Mouse (Mus musculus) lung, embryonic 14.5 days (tissue): ENCODE results near the gene Irf3. TPM values are rescaled to one million over a fixed set of nuclear protein-coding genes. Genes with fewer than 3 reads are reported as not detected.

Experiments used
- ATAC-seq: fragments of 200-750 bp; cut with Nextera tagmentation; 2 replicates; pipeline ENCODE4 v1.8.0; 2017; ENCODE audit warnings: mild to moderate bottlenecking, moderate TSS enrichment, moderate library complexity; ENCODE audit not compliant: insufficient read depth
- DNase-seq: peaks from one replicate; pipeline ENCODE4 v3.0.0-alpha.2; 2015
- H3K27ac ChIP-seq: fragments of 300-500 bp; sonication (generic); 2 replicates; pipeline ENCODE4 v1.5.1; 2014; ENCODE audit warnings: low read depth, mild to moderate bottlenecking, moderate library complexity
- H3K27me3 ChIP-seq: fragments of 300-500 bp; sonication (generic); 2 replicates; pipeline ENCODE4 v1.6.1; 2014; ENCODE audit warnings: low read length, control low read depth; ENCODE audit not compliant: insufficient read depth
- H3K36me3 ChIP-seq: fragments of 300-500 bp; sonication (generic); 2 replicates; pipeline ENCODE4 v1.6.1; 2014; ENCODE audit warnings: control low read depth; ENCODE audit not compliant: insufficient read depth
- H3K4me1 ChIP-seq: fragments of 300-500 bp; sonication (generic); 2 replicates; pipeline ENCODE4 v1.6.1; 2014; ENCODE audit warnings: antibody characterized with exemption, control low read depth; ENCODE audit not compliant: insufficient read depth
- H3K4me2 ChIP-seq: fragments of 300-500 bp; sonication (generic); 2 replicates; pipeline ENCODE4 v1.6.1; 2014; ENCODE audit warnings: mild to moderate bottlenecking
- H3K4me3 ChIP-seq: fragments of 300-500 bp; sonication (generic); 2 replicates; pipeline ENCODE4 v1.5.1; 2014; ENCODE audit warnings: low read depth, low read length
- H3K9ac ChIP-seq: fragments of 300-500 bp; sonication (generic); 2 replicates; pipeline ENCODE4 v1.6.1; 2014
- H3K9me3 ChIP-seq: fragments of 300-500 bp; sonication (generic); 2 replicates; pipeline ENCODE4 v1.6.1; 2016; ENCODE audit warnings: low read depth, low read length, control low read depth
- CTCF ChIP-seq: IDR thresholded peaks from 2 replicates; pipeline ENCODE4 v1.5.1; 2016; ENCODE audit warnings: antibody characterized with exemption, low read depth
- WGBS: fragments of 180-500 bp; shearing (Covaris S2); extraction: QIAGEN DNeasy Blood & Tissue Kit; methylation state at CpG from one replicate; pipeline ENCODE4 v1.1.7; 2014; 5-methylcytosine and 5-hydroxymethylcytosine counted together
- polyA plus RNA-seq: library from polyadenylated mRNA; unstranded; fragments of >200 nt; fragmentation: Nextera tagmentation; extraction: Ambion mirVana; gene quantifications from 2 replicates; pipeline ENCODE4 v1.2.1, GENCODE M21; 2014

Gene Irf3
- polyA plus RNA-seq, 1 experiment from 2014 or later: 83.0 TPM

GRCm38 (mm10) chr7:44985595-44986191, 11.8 kb upstream of the Irf3 start:
- peak overlapping the region; percentile 99 for H3K9ac ChIP-seq
- H3K4me3 ChIP-seq: peak overlapping the region; percentile 97
- DNase-seq (peak; percentile 91), ATAC-seq (peak; percentile 13)
- H3K36me3 ChIP-seq: peaks cover 47% of the 10 kb centered on the region
- peaks cover 8% of the 10 kb centered on the region; the same call in 1 of the 2 replicates for H3K4me1 ChIP-seq
- no peaks in the 10 kb centered on the region for H3K9me3 ChIP-seq
- 0% methylated on average over 44 of the region's 45 CpGs for WGBS
- TF ChIP-seq CTCF: peak; percentile 55
- peak overlapping the region; percentile 66 for H3K4me2 ChIP-seq
- H3K27me3 ChIP-seq: no peaks in the 10 kb centered on the region
- peak overlapping the region; percentile 96 for H3K27ac ChIP-seq

GRCm38 (mm10) chr7:44986192-44986878, 11.1 kb upstream of the Irf3 start, which contains the start of gene Prmt1:
Gene Prmt1, minus strand, starts transcription at chr7:44986568.
- no peak for TF ChIP-seq CTCF
- H3K27ac ChIP-seq: peak within 1 kb of the TSS; percentile 96
- H3K4me2 ChIP-seq: peak within 1 kb of the TSS; percentile 66
- H3K9me3 ChIP-seq: no peaks in the 10 kb centered on the region
- under 1% methylated on average over 39 of the region's 42 CpGs for WGBS
- peak within 1 kb of the TSS; percentile 97 for H3K4me3 ChIP-seq
- peaks cover 47% of the 10 kb centered on the region for H3K36me3 ChIP-seq
- ATAC-seq (peak; percentile 95), DNase-seq (peak; percentile 100)
- H3K4me1 ChIP-seq: peaks cover 8% of the 10 kb centered on the region; the same call in 1 of the 2 replicates
- H3K9ac ChIP-seq: peak within 1 kb of the TSS; percentile 99
- H3K27me3 ChIP-seq: no peaks in the 10 kb centered on the region

- TF ChIP-seq CTCF: no peak
- H3K27ac ChIP-seq: peak overlapping the region; percentile 85
- no peaks in the 10 kb centered on the region for H3K27me3 ChIP-seq
- H3K36me3 ChIP-seq: peaks cover 47% of the 10 kb centered on the region
- peak overlapping the region; percentile 97 for H3K4me3 ChIP-seq
- H3K9ac ChIP-seq: peak overlapping the region; percentile 59
- peaks cover 8% of the 10 kb centered on the region; the same call in 1 of the 2 replicates for H3K4me1 ChIP-seq
- H3K4me2 ChIP-seq: peak overlapping the region; percentile 61
- no peak for DNase-seq
- no peaks in the 10 kb centered on the region for H3K9me3 ChIP-seq
- WGBS: under 1% methylated on average over 29 of the region's 29 CpGs
- ATAC-seq: peak; percentile 10
Measured at GRCm38 (mm10) chr7:44986879-44987718, 10.3 kb upstream of the Irf3 start.

GRCm38 (mm10) chr7:44996672-44997071, 776 bp upstream of the Irf3 start:
- DNase-seq (no peak), ATAC-seq (no peak)
- Histone ChIP-seq H3K27ac (peak overlapping the region; percentile 90), H3K4me1 (peaks cover 11% of the 10 kb centered on the region), H3K9ac (peak overlapping the region; percentile 75), H3K4me3 (peak overlapping the region; percentile 78), H3K27me3 (no peaks in the 10 kb centered on the region), H3K4me2 (peak overlapping the region; percentile 97), H3K9me3 (no peaks in the 10 kb centered on the region), H3K36me3 (peaks cover 71% of the 10 kb centered on the region)
- WGBS: 8% methylated on average over 10 of the region's 10 CpGs
- TF ChIP-seq CTCF: no peak

GRCm38 (mm10) chr7:44997940-44998428, 536 bp downstream of the Irf3 start:
- Histone ChIP-seq H3K27me3 (no peaks in the 10 kb centered on the region), H3K4me2 (peak overlapping the region; percentile 97), H3K36me3 (peaks cover 71% of the 10 kb centered on the region), H3K4me1 (peaks cover 11% of the 10 kb centered on the region), H3K9ac (peak overlapping the region; percentile 75), H3K27ac (peak overlapping the region; percentile 90), H3K4me3 (peak overlapping the region; percentile 78), H3K9me3 (no peaks in the 10 kb centered on the region)
- DNase-seq (no peak), ATAC-seq (peak; percentile 2; the same call in 1 of the 2 replicates)
- no peak for TF ChIP-seq CTCF
- 1% methylated on average over 15 of the region's 15 CpGs for WGBS

GRCm38 (mm10) chr7:44998501-44998955, 1.1 kb downstream of the Irf3 start, which contains the start of gene Bcl2l12:
Gene Bcl2l12, minus strand, starts transcription at chr7:44998712.
- peak within 1 kb of the TSS; percentile 97 for H3K4me2 ChIP-seq
- ATAC-seq (peak; percentile 1; the same call in 1 of the 2 replicates), DNase-seq (peak; percentile 64)
- peaks cover 11% of the 10 kb centered on the region for H3K4me1 ChIP-seq
- H3K27ac ChIP-seq: peak within 1 kb of the TSS; percentile 90
- H3K9ac ChIP-seq: peak within 1 kb of the TSS; percentile 75
- H3K4me3 ChIP-seq: peak within 1 kb of the TSS; percentile 78
- H3K36me3 ChIP-seq: peaks cover 71% of the 10 kb centered on the region
- no peak for TF ChIP-seq CTCF
- WGBS: 2% methylated on average over 18 of the region's 18 CpGs
- no peaks in the 10 kb centered on the region for H3K27me3 ChIP-seq
- H3K9me3 ChIP-seq: no peaks in the 10 kb centered on the region
